Comparison of ENCODE assay signal across 12 mouse cellular contexts in the genomic region with DNA sequence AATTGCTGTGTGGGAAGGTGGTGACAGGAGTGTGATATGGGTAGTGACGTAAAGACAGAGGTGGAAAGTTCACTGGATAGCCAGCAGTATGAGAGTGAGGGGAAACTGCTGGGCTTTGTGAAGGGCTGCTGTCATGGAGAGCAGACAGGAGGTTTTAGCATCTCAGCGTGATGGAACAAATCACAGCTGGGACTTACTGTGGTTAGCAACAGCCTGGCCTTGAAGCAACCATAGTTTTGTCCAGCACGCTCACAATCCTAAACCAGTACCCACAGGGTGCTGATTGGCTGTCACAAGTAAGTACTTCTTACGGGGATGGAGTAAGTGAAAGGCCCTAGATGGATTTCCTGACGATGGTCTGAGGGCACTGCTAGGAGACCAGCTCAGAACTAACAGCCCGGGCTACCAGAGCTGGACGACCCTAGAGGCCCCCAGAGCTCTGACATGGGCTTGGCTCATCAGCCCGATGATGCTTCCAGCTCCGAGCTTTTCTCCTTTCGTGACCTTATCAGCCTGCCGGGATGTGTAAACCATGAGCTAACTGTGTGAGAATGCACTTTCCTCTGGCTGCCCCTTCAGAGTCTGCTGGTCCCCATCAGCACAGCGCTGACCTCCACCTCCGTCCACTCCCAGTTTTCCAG. TPM values are rescaled to one million over a fixed set of nuclear protein-coding genes. Genes with fewer than 3 reads are reported as not detected.
DNase-seq lines count a peak whose midpoint lies in the region; ATAC-seq lines count a peak whose summit lies in the region.
"Had no signal": no experiment of that assay in that cellular context is flagged by ENCODE, and none has a peak within 500 bp of the region (broad histone marks: within the 10 kb centered on the region; RNA-seq: fewer than 3 reads in every experiment).

No protein-coding gene starts in this region.

- H3K4me2 ChIP-seq in hindbrain, embryonic 11.5 days (replicated peaks; ENCODE audit: low read depth, low read length): no peak overlapping the region
- H3K4me2 ChIP-seq in hindbrain, embryonic 12.5 days (replicated peaks): no peak overlapping the region
- H3K4me2 ChIP-seq in heart, embryonic 14.5 days (ENCODE audit: low read length): peak overlapping the region; percentile 60
- H3K4me2 ChIP-seq in lung, embryonic 15.5 days: no peak overlapping the region
- H3K4me2 ChIP-seq: midbrain, embryonic 12.5 days; neural tube, embryonic 13.5 days had no signal

- no peaks in the 10 kb centered on the region for H3K36me3 ChIP-seq in hindbrain, embryonic 11.5 days (ENCODE audit: control insufficient read depth, insufficient read depth, low read length)
- H3K36me3 ChIP-seq in hindbrain, embryonic 12.5 days: no peaks in the 10 kb centered on the region
- H3K36me3 ChIP-seq in heart, embryonic 14.5 days (ENCODE audit: control insufficient read depth, insufficient read depth, low read length): no peaks in the 10 kb centered on the region
- H3K36me3 ChIP-seq in lung, embryonic 15.5 days: no peaks in the 10 kb centered on the region
- H3K36me3 ChIP-seq in midbrain, embryonic 10.5 days: no peaks in the 10 kb centered on the region
- H3K36me3 ChIP-seq: midbrain, embryonic 12.5 days; neural tube, embryonic 13.5 days had no signal

- no peak for ATAC-seq in hindbrain, embryonic 11.5 days (ENCODE audit: low FRiP score)
- ATAC-seq in hindbrain, embryonic 12.5 days (ENCODE audit: low FRiP score): no peak
- peak; percentile 87 for ATAC-seq in heart, embryonic 14.5 days (ENCODE audit: insufficient number of reproducible peaks, insufficient read depth, low FRiP score, low read depth)
- ATAC-seq in lung, embryonic 15.5 days (ENCODE audit: borderline replicate concordance, extremely low read depth, low FRiP score, low TSS enrichment): peak; percentile 83

- no peaks in the 10 kb centered on the region for H3K4me1 ChIP-seq in hindbrain, embryonic 11.5 days (replicated peaks; ENCODE audit: control insufficient read depth, insufficient read depth, low read length)
- no peaks in the 10 kb centered on the region for H3K4me1 ChIP-seq in hindbrain, embryonic 12.5 days
- peaks cover 46 to 66% of the 10 kb centered on the region in 2 experiments for H3K4me1 ChIP-seq in heart, embryonic 14.5 days (ENCODE audit: control insufficient read depth in 2 of 2, insufficient read depth in 2 of 2, low read length in 2 of 2)
- H3K4me1 ChIP-seq in lung, embryonic 15.5 days: peaks cover 32% of the 10 kb centered on the region
- H3K4me1 ChIP-seq in midbrain, embryonic 10.5 days: peaks cover 3% of the 10 kb centered on the region; the same call in 1 of the 2 replicates
- H3K4me1 ChIP-seq: midbrain, embryonic 12.5 days had no signal

- H3K9ac ChIP-seq in hindbrain, embryonic 11.5 days (ENCODE audit: low read depth, low read length): peak overlapping the region; percentile 8; the same call in 1 of the 2 replicates
- H3K9ac ChIP-seq in hindbrain, embryonic 12.5 days: no peak overlapping the region
- peak overlapping the region; percentile 57 for H3K9ac ChIP-seq in heart, embryonic 14.5 days (ENCODE audit: low read length)
- no peak overlapping the region for H3K9ac ChIP-seq in lung, embryonic 15.5 days
- H3K9ac ChIP-seq: midbrain, embryonic 12.5 days; neural tube, embryonic 13.5 days had no signal

- no peak overlapping the region for H3K27ac ChIP-seq in hindbrain, embryonic 11.5 days (ENCODE audit: low read depth, low read length)
- H3K27ac ChIP-seq in hindbrain, embryonic 12.5 days: no peak overlapping the region
- H3K27ac ChIP-seq in heart, embryonic 14.5 days (replicated peaks in 1 of 2; ENCODE audit: control insufficient read depth in 1 of 2, insufficient read depth in 1 of 2, low read depth in 2 of 2, low read length in 2 of 2): peak overlapping the region; percentile 93 to 98
- H3K27ac ChIP-seq in lung, embryonic 15.5 days: peak overlapping the region; percentile 68
- H3K27ac ChIP-seq in midbrain, embryonic 10.5 days (replicated peaks): no peak overlapping the region
- H3K27ac ChIP-seq: midbrain, embryonic 12.5 days; neural tube, embryonic 13.5 days had no signal

- no peaks in the 10 kb centered on the region for H3K27me3 ChIP-seq in hindbrain, embryonic 11.5 days (ENCODE audit: control insufficient read depth, insufficient read depth, low read length)
- H3K27me3 ChIP-seq in hindbrain, embryonic 12.5 days: no peaks in the 10 kb centered on the region
- H3K27me3 ChIP-seq in heart, embryonic 14.5 days (ENCODE audit: control insufficient read depth, insufficient read depth, low read length): no peaks in the 10 kb centered on the region
- no peaks in the 10 kb centered on the region for H3K27me3 ChIP-seq in lung, embryonic 15.5 days
- H3K27me3 ChIP-seq in midbrain, embryonic 10.5 days (ENCODE audit: low read depth, poor library complexity, severe bottlenecking): no peaks in the 10 kb centered on the region
- H3K27me3 ChIP-seq: midbrain, embryonic 12.5 days; neural tube, embryonic 13.5 days had no signal

- no peak for DNase-seq in hindbrain, embryonic 11.5 days (ENCODE audit: low spot score)
- DNase-seq in 3T3-L1 (ENCODE audit: low read depth, low spot score): peak; percentile 84
- no peak for DNase-seq in cerebellum, postnatal 14 days
- DNase-seq in midbrain, embryonic 10.5 days (ENCODE audit: low spot score): no peak
- DNase-seq in adrenal gland, postnatal 36 days: no peak
- DNase-seq: gastrocnemius, postnatal 14 days; kidney, postnatal 10 days had no signal

- WGBS in hindbrain, embryonic 11.5 days: 67% methylated on average over 13 of the region's 13 CpGs
- 64% methylated on average over 13 of the region's 13 CpGs for WGBS in hindbrain, embryonic 12.5 days
- WGBS in heart, embryonic 14.5 days: under 1% methylated on average over 13 of the region's 13 CpGs
- 9% methylated on average over 13 of the region's 13 CpGs for WGBS in lung, embryonic 15.5 days
- WGBS in midbrain, embryonic 10.5 days: 78% methylated on average over 13 of the region's 13 CpGs

- no peaks in the 10 kb centered on the region for H3K9me3 ChIP-seq in hindbrain, embryonic 11.5 days (ENCODE audit: control insufficient read depth, low read length)
- no peaks in the 10 kb centered on the region for H3K9me3 ChIP-seq in hindbrain, embryonic 12.5 days (replicated peaks)
- no peaks in the 10 kb centered on the region for H3K9me3 ChIP-seq in heart, embryonic 14.5 days (ENCODE audit: control insufficient read depth, low read length)
- no peaks in the 10 kb centered on the region for H3K9me3 ChIP-seq in lung, embryonic 15.5 days
- no peaks in the 10 kb centered on the region for H3K9me3 ChIP-seq in midbrain, embryonic 10.5 days (replicated peaks)
- H3K9me3 ChIP-seq: midbrain, embryonic 12.5 days; neural tube, embryonic 13.5 days had no signal

- no peak overlapping the region for H3K4me3 ChIP-seq in hindbrain, embryonic 11.5 days (ENCODE audit: low read depth, low read length)
- no peak overlapping the region for H3K4me3 ChIP-seq in hindbrain, embryonic 12.5 days
- peak overlapping the region in 1 of 2 experiments; percentile 17; a peak in 1 of 4 replicates for H3K4me3 ChIP-seq in heart, embryonic 14.5 days (ENCODE audit: control insufficient read depth in 1 of 2, insufficient read depth in 1 of 2, low read depth in 1 of 2, low read length in 2 of 2)
- H3K4me3 ChIP-seq in lung, embryonic 15.5 days: no peak overlapping the region
- H3K4me3 ChIP-seq in midbrain, embryonic 10.5 days: no peak overlapping the region
- H3K4me3 ChIP-seq: midbrain, embryonic 12.5 days; neural tube, embryonic 13.5 days had no signal

RNA-seq across cellular contexts. Expression of a gene that starts 16.3 kb away (rescaled TPM):
- 3.4 and 4.5 TPM in 2 replicates for polyA plus RNA-seq in hindbrain, embryonic 11.5 days (2014; fragmentation: Nextera tagmentation; extraction: Ambion mirVana)
- 3.3 and 3.7 TPM in 2 replicates for polyA plus RNA-seq in hindbrain, embryonic 12.5 days (2016; fragmentation: Nextera tagmentation; extraction: Ambion mirVana)
- polyA plus RNA-seq in heart, embryonic 14.5 days (2014; fragmentation: Nextera tagmentation; extraction: Ambion mirVana): 72.8 and 79.4 TPM in 2 replicates
- polyA plus RNA-seq in lung, embryonic 15.5 days (2015; fragmentation: Nextera tagmentation; extraction: Ambion mirVana): 21.3 and 26.4 TPM in 2 replicates
- polyA plus RNA-seq in midbrain, embryonic 10.5 days (2016; fragmentation: Nextera tagmentation; extraction: Ambion mirVana): 3.4 and 3.5 TPM in 2 replicates
- 1 to 10 TPM in 1 of 2 experiments, under 1 TPM in 1; 0.66 to 1.1 TPM for total RNA-seq in adrenal gland, postnatal 36 days (2021)

RNA-seq across cellular contexts. Expression of a gene that starts 40.3 kb away (rescaled TPM):
- polyA plus RNA-seq in hindbrain, embryonic 11.5 days (2014; fragmentation: Nextera tagmentation; extraction: Ambion mirVana): 456 and 518 TPM in 2 replicates
- 508 and 530 TPM in 2 replicates for polyA plus RNA-seq in hindbrain, embryonic 12.5 days (2016; fragmentation: Nextera tagmentation; extraction: Ambion mirVana)
- polyA plus RNA-seq in heart, embryonic 14.5 days (2014; fragmentation: Nextera tagmentation; extraction: Ambion mirVana): 238 and 245 TPM in 2 replicates
- polyA plus RNA-seq in lung, embryonic 15.5 days (2015; fragmentation: Nextera tagmentation; extraction: Ambion mirVana): 351 and 372 TPM in 2 replicates
- 484 and 530 TPM in 2 replicates for polyA plus RNA-seq in midbrain, embryonic 10.5 days (2016; fragmentation: Nextera tagmentation; extraction: Ambion mirVana)
- total RNA-seq in adrenal gland, postnatal 36 days (2021): 100 to 1,000 TPM; 225 to 232 TPM

Comparison
In these comparisons a context has a peak if more than half of its experiments do, and no peak if none do; other contexts are left out.
1. H3K9ac ChIP-seq: peak in hindbrain, embryonic 11.5 days (single experiment) and heart, embryonic 14.5 days (single experiment); none in hindbrain, embryonic 12.5 days (single experiment) and lung, embryonic 15.5 days (single experiment).
2. ATAC-seq: peak in heart, embryonic 14.5 days (single experiment) and lung, embryonic 15.5 days (single experiment); none in hindbrain, embryonic 11.5 days (single experiment) and hindbrain, embryonic 12.5 days (single experiment).
3. H3K27ac ChIP-seq: peak in heart, embryonic 14.5 days (2 of 2) and lung, embryonic 15.5 days (single experiment); none in hindbrain, embryonic 11.5 days (single experiment), hindbrain, embryonic 12.5 days (single experiment) and midbrain, embryonic 10.5 days (single experiment).